Comparison of ENCODE assay signal across 8 mouse cellular contexts in the genomic region with DNA sequence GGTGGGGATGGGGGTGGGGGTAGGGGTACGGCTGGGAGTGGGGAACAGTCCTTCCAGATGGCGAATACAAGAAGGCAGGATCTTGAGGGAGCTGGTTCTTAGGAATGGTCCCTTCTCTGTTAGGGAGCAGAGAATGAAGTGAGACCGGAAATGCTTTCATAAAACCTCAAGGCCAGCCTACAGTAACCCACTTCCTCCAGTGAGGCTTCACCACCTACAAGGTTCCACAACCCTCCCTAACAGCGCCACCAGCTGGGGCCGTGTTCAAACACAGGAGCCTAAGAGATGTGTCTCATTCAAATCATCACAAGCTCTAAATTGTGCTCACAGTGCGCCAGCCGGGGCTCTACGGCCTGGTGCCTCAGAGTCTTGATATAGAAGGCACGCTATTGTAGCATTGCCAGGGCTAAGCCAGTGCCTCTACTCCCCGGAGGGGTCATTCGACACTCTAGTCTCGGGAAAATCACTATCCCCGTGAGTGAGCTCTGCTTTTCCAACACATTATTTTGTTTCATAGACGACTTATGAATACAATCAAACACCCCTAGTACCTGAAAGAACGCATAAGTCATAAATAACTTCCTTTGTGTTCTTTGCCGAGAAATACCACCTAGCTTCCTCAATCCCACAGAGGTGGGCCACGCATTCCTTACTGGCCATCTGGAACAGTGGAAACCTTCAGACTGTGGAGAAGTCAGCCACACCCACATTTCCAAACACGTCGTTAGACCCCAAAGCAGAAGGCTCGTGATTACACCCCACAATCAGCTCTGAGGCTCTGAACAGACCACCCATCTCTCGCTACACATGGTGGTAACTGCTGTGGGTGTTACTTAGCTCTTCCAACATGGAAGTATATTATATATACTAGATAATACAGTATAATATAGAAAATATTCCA.
A peak's percentile ranks its signal among the peaks of the same experiment; 100 is the strongest.
DNase-seq lines count a peak whose midpoint lies in the region; ATAC-seq and TF ChIP-seq lines count a peak whose summit lies in the region.

No protein-coding gene starts in this region.

- no peak for TF ChIP-seq POLR2A in thymus, adult 2 months (IDR thresholded peaks at IDR 0.05; ENCODE audit: control insufficient read depth, extremely low read depth, insufficient read depth, low read length, poor library complexity)

- H3K27me3 ChIP-seq in forebrain, embryonic 12.5 days = no peaks in the 10 kb centered on the region
- no peaks in the 10 kb centered on the region for H3K27me3 ChIP-seq in heart, embryonic 16.5 days (ENCODE audit: control insufficient read depth, insufficient read depth, low read length)
- no peaks in the 10 kb centered on the region for H3K27me3 ChIP-seq in liver, embryonic 12.5 days (replicated peaks)
- H3K27me3 ChIP-seq in neural tube, embryonic 14.5 days (ENCODE audit: control insufficient read depth, insufficient read depth, low read length) = no peaks in the 10 kb centered on the region
- no peaks in the 10 kb centered on the region for H3K27me3 ChIP-seq in thymus, adult 2 months (ENCODE audit: control insufficient read depth, insufficient read depth, low read length)

- H3K4me3 ChIP-seq in forebrain, embryonic 12.5 days (replicated peaks) = no peak overlapping the region
- H3K4me3 ChIP-seq in heart, embryonic 16.5 days (ENCODE audit: low read length) = peak overlapping the region; percentile 42
- no peak overlapping the region for H3K4me3 ChIP-seq in liver, embryonic 12.5 days
- no peak overlapping the region for H3K4me3 ChIP-seq in neural tube, embryonic 14.5 days (ENCODE audit: low read depth, low read length)
- H3K4me3 ChIP-seq in thymus, adult 2 months (ENCODE audit: control insufficient read depth, insufficient read depth, low read length) = no peak overlapping the region; the same call in 1 of the 2 replicates

- H3K4me2 ChIP-seq in forebrain, embryonic 12.5 days = no peak overlapping the region
- peak overlapping the region; percentile 71 for H3K4me2 ChIP-seq in heart, embryonic 16.5 days (ENCODE audit: low read depth, low read length)
- peak overlapping the region; percentile 36 for H3K4me2 ChIP-seq in liver, embryonic 12.5 days
- H3K4me2 ChIP-seq in neural tube, embryonic 14.5 days (ENCODE audit: low read depth, low read length) = no peak overlapping the region; the same call in 1 of the 2 replicates

- DNase-seq in retina, postnatal 1 day = peak; percentile 8
- no peak for DNase-seq in retina, embryonic 14.5 days (ENCODE audit: low spot score)
- peak; percentile 86 for DNase-seq in kidney, postnatal 14 days
- peak; percentile 97 for DNase-seq in thymus, adult 2 months

- peak; percentile 63; the same call in 1 of the 2 replicates for TF ChIP-seq CTCF in thymus, adult 2 months (IDR thresholded peaks at IDR 0.05; ENCODE audit: borderline replicate concordance, control insufficient read depth, extremely low read depth, insufficient read depth, low read length, poor library complexity)

- 0 out of 2 replicates have a peak, but pooled peaks cover 5% of the 10 kb centered on the region for H3K4me1 ChIP-seq in forebrain, embryonic 12.5 days
- peaks cover 17% of the 10 kb centered on the region for H3K4me1 ChIP-seq in heart, embryonic 16.5 days (ENCODE audit: control insufficient read depth, insufficient read depth, low read length)
- H3K4me1 ChIP-seq in liver, embryonic 12.5 days = peaks cover 17% of the 10 kb centered on the region
- H3K4me1 ChIP-seq in neural tube, embryonic 14.5 days (ENCODE audit: control insufficient read depth, insufficient read depth, low read length) = peaks cover 10% of the 10 kb centered on the region; the same call in 1 of the 2 replicates
- peaks cover 14% of the 10 kb centered on the region for H3K4me1 ChIP-seq in thymus, adult 2 months (replicated peaks; ENCODE audit: control insufficient read depth, insufficient read depth, low read length)

- H3K9me3 ChIP-seq in forebrain, embryonic 12.5 days = no peaks in the 10 kb centered on the region
- H3K9me3 ChIP-seq in heart, embryonic 16.5 days (replicated peaks; ENCODE audit: control insufficient read depth, low read length) = no peaks in the 10 kb centered on the region
- no peaks in the 10 kb centered on the region for H3K9me3 ChIP-seq in liver, embryonic 12.5 days (replicated peaks)
- H3K9me3 ChIP-seq in neural tube, embryonic 14.5 days (ENCODE audit: control insufficient read depth, low read length) = no peaks in the 10 kb centered on the region

- 0 out of 2 replicates have a peak overlapping the region, but pooled peaks have one; percentile 46 for H3K27ac ChIP-seq in forebrain, embryonic 12.5 days
- H3K27ac ChIP-seq in heart, embryonic 16.5 days (ENCODE audit: low read length) = peak overlapping the region; percentile 84
- peak overlapping the region; percentile 58; the same call in 1 of the 2 replicates for H3K27ac ChIP-seq in liver, embryonic 12.5 days
- H3K27ac ChIP-seq in neural tube, embryonic 14.5 days (ENCODE audit: low read depth, low read length) = no peak overlapping the region; the same call in 1 of the 2 replicates
- peak overlapping the region; percentile 71; the same call in 1 of the 2 replicates for H3K27ac ChIP-seq in thymus, adult 2 months (ENCODE audit: control insufficient read depth, insufficient read depth, low read length)

- H3K9ac ChIP-seq in forebrain, embryonic 12.5 days = no peak overlapping the region
- H3K9ac ChIP-seq in heart, embryonic 16.5 days (ENCODE audit: low read length) = peak overlapping the region; percentile 64
- no peak overlapping the region for H3K9ac ChIP-seq in liver, embryonic 12.5 days
- H3K9ac ChIP-seq in neural tube, embryonic 14.5 days (replicated peaks; ENCODE audit: low read depth, low read length) = no peak overlapping the region

- no peaks in the 10 kb centered on the region for H3K36me3 ChIP-seq in forebrain, embryonic 12.5 days (replicated peaks)
- H3K36me3 ChIP-seq in heart, embryonic 16.5 days (ENCODE audit: control insufficient read depth, insufficient read depth) = no peaks in the 10 kb centered on the region
- no peaks in the 10 kb centered on the region for H3K36me3 ChIP-seq in liver, embryonic 12.5 days
- no peaks in the 10 kb centered on the region for H3K36me3 ChIP-seq in neural tube, embryonic 14.5 days (ENCODE audit: control insufficient read depth, insufficient read depth, low read length)
- H3K36me3 ChIP-seq in thymus, adult 2 months (ENCODE audit: control insufficient read depth, insufficient read depth, low read length) = no peaks in the 10 kb centered on the region

- ATAC-seq in forebrain, embryonic 12.5 days (ENCODE audit: low FRiP score) = peak; percentile 33; the same call in 1 of the 2 replicates
- peak; percentile 80 for ATAC-seq in heart, embryonic 16.5 days (replicated peaks; ENCODE audit: extremely low read depth, insufficient read depth, low FRiP score)
- ATAC-seq in liver, embryonic 12.5 days = peak; percentile 79
- ATAC-seq in neural tube, embryonic 14.5 days (ENCODE audit: low read depth) = 0 out of 2 replicates have a peak, but pooled peaks have one; percentile 28

- WGBS in forebrain, embryonic 12.5 days = 71% methylated on average over 21 of the region's 21 CpGs
- 51% methylated on average over 21 of the region's 21 CpGs for WGBS in heart, embryonic 16.5 days
- WGBS in liver, embryonic 12.5 days (ENCODE audit: insufficient replicate concordance) = 38% methylated on average over 21 of the region's 21 CpGs
- 60% methylated on average over 21 of the region's 21 CpGs for WGBS in neural tube, embryonic 14.5 days
- 28% methylated on average over 21 of the region's 21 CpGs for WGBS in thymus, adult 2 months

Comparison
In these comparisons a context has a peak if more than half of its experiments do, and no peak if none do; other contexts are left out.
1. ATAC-seq: peak in every context shown above with its lines; median percentile 80 in heart, embryonic 16.5 days; 79 in liver, embryonic 12.5 days; 33 in forebrain, embryonic 12.5 days; 28 in neural tube, embryonic 14.5 days.
2. H3K4me2 ChIP-seq: peak in heart, embryonic 16.5 days (single experiment) and liver, embryonic 12.5 days (single experiment); none in forebrain, embryonic 12.5 days (single experiment) and neural tube, embryonic 14.5 days (single experiment).